Mouse (Mus musculus): ENCODE results near the gene Arntl2.

- TF ChIP-seq TAL1 (IDR thresholded peaks at IDR 0.05; ENCODE audit: low read length): no peak
- no peak for TF ChIP-seq GATA1 (IDR thresholded peaks at IDR 0.05; ENCODE audit: low read length)
Measured at GRCm38 (mm10) chr6:146851916-146852315, 56.1 kb downstream of the Arntl2 start.
